Mouse (Mus musculus): ENCODE measurements around the gene Otulin.

The Otulin gene

DNA sequence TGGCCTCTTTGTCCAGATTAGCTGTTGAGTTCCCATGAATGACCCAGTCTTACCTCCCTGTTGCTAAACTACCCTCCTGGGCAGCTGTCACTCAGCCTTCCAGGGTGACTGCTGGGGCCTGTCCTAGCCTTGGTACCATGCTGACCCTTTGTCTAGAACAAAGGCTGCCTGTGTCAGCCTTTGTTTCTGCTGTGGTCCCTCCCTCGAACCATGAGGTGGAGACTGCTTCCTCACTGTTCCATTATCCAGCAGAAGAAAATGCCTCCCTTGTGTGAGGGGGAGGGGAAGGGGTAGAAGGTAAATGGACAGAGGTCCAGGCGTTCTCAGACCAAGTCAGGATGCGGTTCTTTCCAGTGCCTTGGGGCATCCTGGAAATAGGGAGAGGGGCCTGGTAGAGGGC is 48.9 kb downstream of the Otulin start:
- no peak for DNase-seq (ENCODE audit: extremely low read depth, low read depth)

DNA sequence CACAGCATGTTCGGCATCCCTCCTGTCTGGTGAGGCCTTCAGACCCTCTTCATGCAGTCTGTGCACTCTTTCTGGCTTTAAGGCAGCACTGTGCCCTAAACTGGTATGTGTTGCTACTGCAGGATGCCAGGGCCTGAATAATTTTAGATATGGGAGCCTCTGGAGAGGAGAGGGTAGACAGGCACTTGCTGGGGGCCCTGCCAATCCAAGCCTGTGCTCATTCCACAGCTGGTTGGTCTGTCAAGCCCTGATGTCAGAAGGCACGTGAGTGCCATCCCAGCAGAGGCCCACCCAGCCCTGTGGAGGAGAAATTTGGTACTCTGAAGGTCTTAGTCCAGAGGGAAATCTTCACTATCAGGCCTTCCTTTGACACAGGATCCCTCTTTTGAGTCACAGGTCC is 49.7 kb downstream of the Otulin start:
- DNase-seq (ENCODE audit: extremely low read depth, low read depth) = no peak

DNA sequence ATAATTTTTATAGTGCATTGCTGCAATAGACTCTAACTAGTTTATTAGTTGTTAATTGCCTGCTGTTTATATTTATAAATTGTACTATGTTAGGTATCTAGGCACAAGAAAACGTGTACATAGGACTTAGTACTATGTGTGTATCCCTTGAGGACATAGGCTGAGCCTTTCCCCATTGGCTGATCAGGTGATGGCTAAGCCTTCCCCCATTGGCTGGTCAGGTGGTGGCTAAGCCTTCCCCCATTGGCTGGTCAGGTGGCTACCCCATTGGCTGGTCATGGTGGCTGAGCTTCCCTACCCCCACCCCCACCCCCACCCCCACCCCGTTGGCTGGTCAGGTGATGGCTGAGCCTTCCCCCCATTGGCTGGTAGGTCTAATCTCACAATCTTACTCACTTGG is 50.6 kb downstream of the Otulin start:
- no peak for DNase-seq (ENCODE audit: extremely low read depth, low read depth)

DNA sequence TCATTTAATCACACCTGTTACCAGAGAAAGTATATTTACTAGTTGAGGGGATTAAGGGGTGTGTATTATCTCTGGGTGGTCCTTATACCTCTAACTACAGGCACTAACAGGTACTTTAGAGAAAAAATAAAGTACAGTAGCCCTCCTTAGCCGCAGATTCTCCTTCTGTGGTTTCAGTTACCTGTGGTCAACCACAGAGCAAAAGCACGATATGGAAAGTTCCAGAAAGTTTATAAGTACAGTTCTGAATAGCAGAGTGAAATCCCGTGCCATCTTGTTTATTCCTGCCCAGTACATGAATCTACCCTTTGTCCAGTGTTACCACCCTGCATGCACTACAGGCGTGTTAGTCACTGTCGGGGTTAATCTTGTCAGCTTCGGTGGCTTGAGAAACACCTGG is 51.6 kb downstream of the Otulin start:
- no peak for DNase-seq (ENCODE audit: extremely low read depth, low read depth)

DNA sequence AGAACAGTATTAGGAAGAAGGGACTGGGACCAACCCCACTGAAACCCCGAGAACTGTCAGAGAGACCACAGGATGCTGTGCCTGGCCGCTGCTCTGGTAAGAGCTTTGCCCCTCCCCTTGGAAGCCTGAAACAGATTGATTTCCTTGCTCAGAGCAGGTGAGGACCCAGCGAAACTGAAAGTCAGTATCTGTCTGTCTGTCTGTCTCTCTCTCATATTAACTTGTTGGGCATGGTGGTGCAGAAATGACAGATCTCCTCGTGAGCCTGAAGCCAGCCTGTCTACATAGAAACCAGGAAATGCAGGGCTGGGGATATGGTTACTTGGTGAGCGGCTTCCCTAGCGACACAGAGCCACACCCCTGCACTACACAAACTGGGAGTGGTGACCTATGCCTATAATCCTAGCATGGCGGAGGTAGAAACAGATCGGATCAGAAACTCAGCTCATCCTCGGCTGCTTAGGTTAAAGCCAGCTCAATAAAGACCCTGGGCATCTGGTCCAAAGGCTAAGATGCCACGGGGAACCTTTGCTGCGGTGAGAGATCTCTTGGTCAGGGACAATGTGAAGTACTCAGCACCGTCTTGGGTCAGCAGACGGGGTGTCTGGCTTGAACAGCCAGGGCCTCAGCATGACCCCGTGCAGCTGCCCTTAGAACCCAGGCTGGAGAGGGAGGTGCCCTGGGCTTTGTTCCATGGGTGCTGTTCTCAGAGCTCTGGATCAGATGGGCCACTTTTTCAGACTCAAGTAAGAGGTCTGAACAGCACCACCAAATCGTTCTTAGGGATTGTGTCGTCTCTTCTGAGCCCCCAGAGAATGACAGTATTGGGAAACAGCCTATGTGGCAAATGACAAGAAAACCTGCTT is 52.3 kb downstream of the Otulin start:
- no peak for DNase-seq (ENCODE audit: extremely low read depth, low read depth)

DNA sequence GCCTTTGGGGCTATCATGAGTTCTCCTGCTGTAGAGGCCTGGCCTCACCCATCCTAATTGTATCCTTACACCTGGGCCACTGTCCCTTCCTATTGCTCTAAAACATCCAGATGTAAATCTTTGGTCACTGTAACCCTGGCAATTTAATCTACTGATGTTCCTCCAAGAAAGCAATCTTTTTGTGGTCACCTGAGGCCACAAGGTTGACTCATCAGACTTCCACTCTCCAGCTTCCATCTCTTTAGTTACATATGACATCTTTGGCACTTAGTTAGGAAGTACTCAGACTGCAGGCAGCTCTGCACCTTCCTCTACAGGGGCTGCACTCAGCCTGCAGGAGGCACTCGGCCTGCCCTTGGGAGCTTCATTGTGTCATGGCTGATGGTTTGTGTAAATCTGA is 53.6 kb downstream of the Otulin start:
- DNase-seq (ENCODE audit: extremely low read depth, low read depth) = no peak

DNA sequence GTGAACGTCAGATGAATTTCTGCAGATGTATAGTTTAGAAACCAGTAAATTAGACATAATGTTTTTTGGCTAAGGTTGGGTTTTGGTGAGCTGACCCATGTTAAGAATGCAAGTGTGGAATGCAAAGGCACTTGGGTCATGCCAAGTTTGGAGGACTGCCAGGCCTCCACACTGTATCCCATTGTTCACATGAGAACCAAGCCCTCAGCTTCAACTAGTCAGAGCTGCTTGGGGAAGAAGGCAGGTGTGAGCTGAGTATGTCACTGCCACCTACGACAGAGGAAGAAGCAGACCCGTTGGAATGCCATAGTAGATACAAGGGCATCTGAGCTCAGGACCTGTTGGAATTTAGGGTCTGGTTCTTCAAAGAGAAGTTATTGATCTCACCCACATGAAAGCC is 54.6 kb downstream of the Otulin start:
- DNase-seq (ENCODE audit: extremely low read depth, low read depth) = no peak

DNA sequence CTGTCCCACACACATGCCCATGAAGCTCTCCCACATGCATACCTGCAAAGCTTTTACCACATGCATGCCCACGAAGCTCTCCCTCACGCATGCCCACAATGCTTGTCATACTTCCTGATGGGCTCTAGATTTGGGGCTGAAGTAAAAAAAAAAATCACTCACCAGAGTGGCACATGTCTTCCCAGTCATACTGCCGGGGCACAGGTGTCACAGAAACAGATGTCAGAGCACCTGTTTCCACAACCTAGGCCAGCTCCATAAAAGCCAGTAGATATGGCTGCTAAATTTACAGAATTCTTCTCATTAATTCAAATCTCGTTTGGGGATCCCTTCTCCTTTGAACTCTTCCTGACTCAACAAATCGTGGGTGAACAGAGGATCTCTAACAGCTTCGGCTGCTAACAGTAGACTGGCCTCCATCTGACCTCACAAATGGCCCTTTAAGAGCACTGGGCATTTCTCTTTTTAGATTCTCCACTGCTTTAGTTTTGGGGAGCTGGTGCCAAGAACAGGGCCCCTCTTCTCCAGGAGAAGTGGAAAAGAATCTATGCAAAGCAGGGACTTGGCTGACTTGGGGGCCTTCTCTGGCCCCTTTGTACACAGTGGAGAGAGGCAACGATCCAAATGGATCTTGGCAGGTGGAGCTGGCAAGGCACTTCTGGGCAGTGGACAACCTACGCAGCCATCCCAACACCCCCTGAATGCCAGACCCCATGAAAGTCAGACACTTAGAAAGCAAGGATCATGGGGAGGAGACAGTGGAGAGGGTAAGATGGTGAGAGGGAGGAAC is 55.3 kb downstream of the Otulin start:
- no peak for DNase-seq (ENCODE audit: extremely low read depth, low read depth)

DNA sequence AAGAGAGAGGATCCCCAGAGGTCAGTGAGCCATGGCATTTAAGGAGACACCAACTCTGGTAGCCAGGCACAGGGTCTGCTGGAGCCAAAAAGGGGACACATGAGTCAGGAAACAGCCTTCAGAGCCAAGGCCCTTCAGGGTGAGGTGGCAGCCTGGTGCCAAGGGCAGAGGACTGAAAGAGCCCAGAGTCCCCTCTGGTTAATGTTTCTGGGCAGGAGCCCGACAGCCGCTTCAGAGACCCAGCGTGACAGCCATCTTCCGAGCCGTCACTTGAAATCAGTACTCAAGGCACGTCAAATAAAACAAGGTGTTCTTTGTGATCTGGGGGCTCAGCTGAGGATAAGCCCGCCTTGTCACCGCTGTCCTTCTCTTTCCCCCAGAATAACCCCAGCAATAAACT is 59.3 kb downstream of the Otulin start:
- DNase-seq (ENCODE audit: extremely low read depth, low read depth) = no peak

DNA sequence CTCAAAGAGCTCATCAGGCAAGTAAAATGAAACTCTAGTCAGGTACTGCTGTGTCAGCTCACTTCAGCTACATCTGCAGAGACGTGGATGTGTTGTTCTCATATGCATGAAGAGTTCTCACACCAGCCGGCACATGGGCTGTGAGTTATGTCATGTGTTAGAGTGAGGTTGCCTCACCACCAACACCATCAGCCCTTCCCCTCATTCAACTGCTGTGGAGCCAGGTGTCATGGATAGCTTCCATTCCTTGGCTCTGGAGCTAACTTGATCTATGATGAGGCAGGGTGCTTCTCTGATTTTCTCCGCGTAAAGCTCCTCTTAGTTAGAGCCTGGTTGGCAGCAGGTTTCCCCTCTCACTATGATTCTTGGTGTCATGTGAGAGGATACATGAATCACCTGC is 60.1 kb downstream of the Otulin start:
- no peak for DNase-seq (ENCODE audit: extremely low read depth, low read depth)

DNA sequence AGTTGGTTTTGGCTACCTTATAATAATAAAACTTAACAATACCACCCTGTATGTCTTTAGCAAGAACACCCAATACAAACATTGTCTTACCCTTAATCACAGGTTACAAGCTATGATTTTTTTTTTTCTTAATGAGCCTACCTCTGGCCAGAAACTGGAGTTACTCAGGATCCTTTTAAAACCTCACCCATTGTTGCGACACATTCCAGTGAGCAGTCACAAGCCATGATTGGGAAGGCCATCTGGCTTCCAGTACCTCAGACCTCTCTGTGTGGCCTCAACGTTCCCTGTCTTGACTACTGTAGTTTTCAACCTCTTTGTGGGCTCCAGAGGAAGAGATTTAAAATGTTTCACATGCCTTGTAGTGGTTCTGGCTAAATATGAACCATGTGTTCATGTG is 60.6 kb downstream of the Otulin start:
- DNase-seq (ENCODE audit: extremely low read depth, low read depth) = no peak

DNA sequence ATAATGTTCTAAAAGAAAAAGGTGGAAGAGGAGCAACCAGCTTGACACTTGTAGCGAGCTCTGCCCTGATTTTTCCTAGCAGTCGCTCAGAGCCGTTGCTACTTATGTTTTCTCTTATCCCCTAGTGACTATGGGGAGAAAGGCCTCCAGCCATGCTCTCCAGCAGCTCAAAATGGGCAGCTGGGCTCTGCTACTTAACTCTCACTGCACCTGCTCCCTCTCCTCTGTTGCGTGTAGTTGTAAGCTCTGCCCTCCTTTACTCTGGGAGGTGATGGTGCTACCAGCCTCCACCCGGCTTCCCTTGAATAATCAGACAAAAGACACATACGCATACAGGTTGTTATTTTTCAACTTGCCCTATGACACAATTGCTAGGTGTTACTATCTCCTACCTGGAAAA is 62.1 kb downstream of the Otulin start:
- DNase-seq (ENCODE audit: extremely low read depth, low read depth) = no peak

DNA sequence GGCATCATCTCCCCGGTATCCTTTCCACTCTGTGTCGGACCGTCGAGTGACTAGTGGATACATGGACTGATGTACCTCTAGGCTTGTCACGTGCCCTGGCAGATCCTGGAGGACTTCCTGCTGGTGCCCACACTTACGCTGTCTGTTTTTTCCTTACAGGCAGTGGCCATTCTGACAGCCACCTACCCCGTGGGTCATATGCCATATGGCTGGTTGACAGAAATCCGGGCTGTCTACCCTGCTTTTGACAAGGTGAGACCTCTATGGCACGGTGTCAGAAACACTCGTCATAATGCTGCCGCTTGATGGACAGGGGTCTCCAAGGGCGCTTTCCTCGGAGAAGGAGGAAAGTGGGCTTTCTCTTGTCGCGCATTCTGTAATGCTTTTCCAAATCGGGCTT is 63.1 kb downstream of the Otulin start:
- DNase-seq (ENCODE audit: extremely low read depth, low read depth) = no peak

DNA sequence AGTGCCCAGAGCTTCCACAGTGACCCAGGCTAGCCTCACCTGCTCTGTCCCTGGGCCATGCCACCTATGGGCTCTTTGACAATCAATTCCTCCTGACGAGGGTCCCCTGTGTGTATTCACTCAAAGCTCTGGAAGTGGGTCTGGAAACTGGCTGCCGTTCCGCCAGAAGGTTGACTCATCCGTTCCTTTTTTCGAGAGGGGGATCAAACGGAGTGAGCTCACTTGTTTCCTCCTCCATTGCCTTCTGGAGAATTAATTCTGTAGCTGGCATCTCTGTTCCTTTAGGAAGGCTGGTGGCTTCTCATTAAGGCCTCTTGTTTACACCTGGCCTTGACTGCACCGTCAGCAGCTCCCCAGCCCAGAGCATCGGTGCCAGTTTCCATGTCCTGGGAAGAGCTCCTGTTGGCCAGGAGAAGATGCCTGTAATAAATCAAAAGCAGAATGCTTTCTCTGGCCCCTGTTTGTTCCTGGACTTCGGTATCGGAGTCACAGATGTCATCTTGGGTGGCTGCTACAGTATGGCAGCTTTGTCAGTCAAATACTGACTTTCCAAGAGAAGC is 64.8 kb downstream of the Otulin start:
- no peak for DNase-seq (ENCODE audit: extremely low read depth, low read depth)

DNA sequence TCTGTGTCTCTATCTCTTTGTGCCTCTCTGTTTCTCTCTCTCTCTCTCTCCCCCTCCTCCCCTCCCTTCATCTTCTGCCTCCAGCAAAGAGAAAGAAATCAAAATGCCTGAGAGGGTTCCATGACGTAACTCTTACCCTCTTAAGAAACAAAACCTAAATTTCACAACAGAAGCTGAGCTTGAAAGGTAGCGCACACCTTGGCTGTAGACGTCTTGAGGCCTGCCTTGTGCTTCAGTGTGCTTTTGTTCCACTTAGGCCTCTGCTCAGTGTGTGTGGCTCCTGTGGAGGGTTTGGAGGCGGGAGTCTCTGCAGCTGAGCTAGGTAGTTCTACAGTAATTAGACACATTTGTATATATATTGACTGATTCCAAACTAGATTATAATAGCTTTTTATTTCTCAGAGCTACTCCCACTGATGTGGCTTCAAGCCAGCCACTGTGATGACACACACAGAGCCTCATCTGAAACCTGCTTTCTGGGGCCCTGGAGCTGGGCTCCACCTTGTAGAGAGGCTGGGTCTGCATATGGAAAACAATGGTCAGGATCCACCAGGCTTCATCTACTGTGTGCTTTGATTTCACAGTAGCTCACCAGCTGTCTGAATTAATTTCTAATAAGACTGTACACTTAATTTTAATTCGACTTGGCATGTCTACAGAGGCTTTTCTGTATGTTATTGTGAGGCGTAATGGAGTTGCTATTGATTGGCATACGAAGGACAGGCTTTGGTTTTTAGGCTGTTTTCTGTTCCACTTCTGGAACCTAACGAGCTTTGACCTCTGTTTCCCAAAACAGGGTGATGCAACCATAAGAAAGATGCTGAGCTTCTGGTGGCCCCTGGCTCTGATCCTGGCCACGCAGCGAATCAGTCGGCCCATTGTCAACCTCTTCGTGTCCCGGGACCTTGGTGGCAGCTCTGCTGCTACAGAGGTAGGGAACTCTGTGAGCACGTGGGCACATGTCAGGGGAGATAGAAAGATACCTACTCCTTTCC is 66.1 kb downstream of the Otulin start:
- DNase-seq (ENCODE audit: extremely low read depth, low read depth) = no peak

DNA sequence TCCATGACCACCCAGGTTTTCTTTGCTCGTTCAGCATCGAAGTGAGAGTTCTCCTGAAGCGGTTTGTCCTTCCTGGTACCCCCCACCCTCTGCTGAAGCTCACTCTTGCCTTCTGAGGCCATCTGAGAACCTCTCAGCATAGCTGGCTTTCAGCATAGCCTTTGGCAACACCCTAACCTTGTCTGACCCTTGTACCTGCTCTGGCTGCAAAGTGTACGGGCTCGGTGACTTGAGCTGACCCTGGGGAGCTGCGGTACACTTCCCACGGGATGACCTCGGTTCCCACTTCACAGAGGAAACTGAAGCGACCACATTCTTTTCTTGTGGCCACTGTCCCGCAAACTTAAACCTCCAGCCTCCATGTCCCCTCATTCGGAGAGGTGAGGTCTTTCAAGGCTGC is 70.2 kb downstream of the Otulin start:
- no peak for DNase-seq (ENCODE audit: extremely low read depth, low read depth)

DNA sequence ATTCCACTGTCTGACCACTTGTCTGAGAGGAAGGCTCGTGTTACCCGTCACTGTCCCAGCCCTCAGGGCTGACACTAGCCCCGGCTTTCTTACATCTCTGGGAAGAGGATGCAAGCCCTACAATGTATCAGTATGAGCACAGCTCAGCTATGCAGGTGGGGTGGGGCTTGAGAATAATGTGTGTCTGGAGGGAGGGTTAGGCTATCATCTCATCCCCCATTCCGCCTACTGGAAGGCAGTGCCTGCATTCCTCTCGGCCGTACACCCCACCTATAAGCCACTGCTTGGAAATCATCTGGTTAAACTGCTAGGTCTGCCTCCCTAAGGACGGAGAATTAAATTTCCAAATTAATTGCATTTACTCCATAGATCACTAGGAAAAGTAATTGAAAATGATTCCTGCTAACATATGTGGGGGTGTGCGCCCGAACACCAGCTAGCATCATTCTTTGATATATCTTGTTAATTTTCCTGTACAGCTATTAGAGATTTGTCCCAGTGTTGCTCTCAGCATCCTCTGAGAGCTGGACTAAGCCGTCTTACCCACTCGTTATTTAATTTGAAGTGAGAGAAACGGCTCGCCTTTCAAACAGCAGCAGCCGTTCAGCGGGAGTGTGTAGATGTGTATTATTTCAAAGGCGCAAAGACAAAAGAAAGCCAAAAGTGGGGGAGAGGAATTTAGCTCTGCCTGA is 71.9 kb downstream of the Otulin start:
- DNase-seq (ENCODE audit: extremely low read depth, low read depth) = no peak

DNA sequence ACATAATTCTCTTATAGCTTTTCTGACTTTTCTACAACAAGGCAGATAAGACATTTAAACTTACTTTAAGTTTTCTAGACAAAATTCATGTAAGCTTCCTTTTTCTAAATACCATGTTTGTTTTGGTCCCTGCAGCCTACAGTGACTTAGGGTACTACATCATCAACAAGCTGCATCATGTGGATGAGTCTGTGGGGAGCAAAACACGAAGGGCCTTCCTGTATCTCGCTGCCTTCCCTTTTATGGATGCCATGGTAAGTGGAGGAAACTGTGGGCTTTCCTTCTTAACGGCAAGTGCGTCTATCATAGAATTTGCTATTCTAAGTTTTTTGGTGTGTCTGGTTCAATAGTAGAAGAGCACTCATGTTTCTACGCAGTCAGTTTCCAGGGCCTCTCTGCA is 76.9 kb downstream of the Otulin start:
- no peak for DNase-seq (ENCODE audit: extremely low read depth, low read depth)

DNA sequence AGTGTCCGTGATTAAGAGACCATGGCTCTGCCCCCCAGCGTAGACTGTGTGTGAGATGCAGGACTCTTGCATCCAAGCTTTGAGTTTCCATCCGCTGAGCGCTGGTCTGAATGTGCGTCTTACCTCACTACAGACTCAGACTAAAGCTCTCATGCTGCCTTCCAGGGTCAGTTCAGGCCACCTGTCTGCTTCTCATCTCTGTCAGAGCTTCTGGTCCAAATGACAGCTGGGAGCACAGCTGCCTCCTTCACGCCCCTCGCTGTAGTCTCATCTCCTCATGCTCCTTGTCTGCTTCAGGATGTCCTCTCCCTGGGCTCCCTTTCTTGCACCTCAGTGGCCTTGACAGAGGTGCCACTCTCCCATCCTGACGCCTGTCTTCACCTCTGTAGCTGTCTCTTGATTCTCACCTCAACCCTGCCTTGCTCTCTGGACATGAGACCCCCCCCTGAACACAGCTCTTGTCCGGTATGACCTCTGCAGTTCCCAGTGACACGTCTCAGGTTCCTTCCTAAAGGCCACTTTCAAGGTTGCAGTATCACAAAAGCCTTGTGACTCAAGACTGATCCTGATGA is 78.3 kb downstream of the Otulin start:
- DNase-seq (ENCODE audit: extremely low read depth, low read depth) = no peak
